Mouse (Mus musculus): ENCODE data around the gene Gpsm3. TPM values are rescaled to one million over a fixed set of nuclear protein-coding genes. Genes with fewer than 3 reads are reported as not detected.
A peak's percentile ranks its signal among the peaks of the same experiment; 100 is the strongest.

Gene Gpsm3
- polyA plus RNA-seq, 1 experiment from 2014 or later = 12.6 TPM

GRCm38 (mm10) chr17:34585121-34585520 is 4.5 kb upstream of the Gpsm3 start:
- DNase-seq (ENCODE audit: low spot score) (no peak), ATAC-seq (replicated peaks; ENCODE audit: low FRiP score, low TSS enrichment, low read depth) (no peak)
- H3K4me2 ChIP-seq (ENCODE audit: low read length) = no peak overlapping the region
- WGBS = 89% methylated on average over 8 of the region's 8 CpGs
- H3K36me3 ChIP-seq (ENCODE audit: control insufficient read depth, insufficient read depth, low read length) = no peaks in the 10 kb centered on the region
- no peaks in the 10 kb centered on the region for H3K9me3 ChIP-seq (ENCODE audit: control insufficient read depth, low read length)
- H3K9ac ChIP-seq (ENCODE audit: low read length) = no peak overlapping the region
- H3K4me1 ChIP-seq (replicated peaks; ENCODE audit: control insufficient read depth, insufficient read depth, low read length) = peaks cover 32% of the 10 kb centered on the region
- H3K4me3 ChIP-seq (ENCODE audit: low read depth, low read length) = no peak overlapping the region
- no peak overlapping the region for H3K27ac ChIP-seq (ENCODE audit: low read depth)
- no peaks in the 10 kb centered on the region for H3K27me3 ChIP-seq (replicated peaks; ENCODE audit: control insufficient read depth, insufficient read depth, low read length)

- peak overlapping the region; percentile 88 for H3K9ac ChIP-seq (ENCODE audit: low read length)
These were observed 3.5 kb upstream of the Gpsm3 start for GRCm38 (mm10) chr17:34585877-34586771.

GRCm38 (mm10) chr17:34586796-34587422 is 2.7 kb upstream of the Gpsm3 start:
- H3K36me3 ChIP-seq (ENCODE audit: control insufficient read depth, insufficient read depth, low read length) = no peaks in the 10 kb centered on the region
- H3K27me3 ChIP-seq (replicated peaks; ENCODE audit: control insufficient read depth, insufficient read depth, low read length) = no peaks in the 10 kb centered on the region
- H3K4me1 ChIP-seq (replicated peaks; ENCODE audit: control insufficient read depth, insufficient read depth, low read length) = peaks cover 47% of the 10 kb centered on the region
- H3K9me3 ChIP-seq (ENCODE audit: control insufficient read depth, low read length) = no peaks in the 10 kb centered on the region
- H3K4me3 ChIP-seq (ENCODE audit: low read depth, low read length) = peak overlapping the region; percentile 74
- peak overlapping the region; percentile 88 for H3K9ac ChIP-seq (ENCODE audit: low read length)
- WGBS = under 1% methylated on average over 38 of the region's 38 CpGs
- peak; percentile 81 for ATAC-seq (replicated peaks; ENCODE audit: low FRiP score, low TSS enrichment, low read depth)
- DNase-seq (ENCODE audit: low spot score) = peak; percentile 90
- H3K27ac ChIP-seq (ENCODE audit: low read depth) = peak overlapping the region; percentile 96
- H3K4me2 ChIP-seq (ENCODE audit: low read length) = peak overlapping the region; percentile 78

More at GRCm38 (mm10) chr17:34585877-34586771, 3.5 kb upstream of the Gpsm3 start:
- H3K36me3 ChIP-seq (ENCODE audit: control insufficient read depth, insufficient read depth, low read length) = no peaks in the 10 kb centered on the region
- H3K9me3 ChIP-seq (ENCODE audit: control insufficient read depth, low read length) = no peaks in the 10 kb centered on the region
- ATAC-seq (replicated peaks; ENCODE audit: low FRiP score, low TSS enrichment, low read depth) (peak; percentile 1; the same call in 1 of the 2 replicates), DNase-seq (ENCODE audit: low spot score) (no peak)
- 27% methylated on average over 32 of the region's 32 CpGs for WGBS
- H3K4me3 ChIP-seq (ENCODE audit: low read depth, low read length) = peak overlapping the region; percentile 74
- H3K4me2 ChIP-seq (ENCODE audit: low read length) = peak overlapping the region; percentile 78
- peaks cover 42% of the 10 kb centered on the region for H3K4me1 ChIP-seq (replicated peaks; ENCODE audit: control insufficient read depth, insufficient read depth, low read length)
- no peaks in the 10 kb centered on the region for H3K27me3 ChIP-seq (replicated peaks; ENCODE audit: control insufficient read depth, insufficient read depth, low read length)
- H3K27ac ChIP-seq (ENCODE audit: low read depth) = peak overlapping the region; percentile 96

- H3K9ac ChIP-seq (ENCODE audit: low read length) = peak overlapping the region; percentile 88
- H3K36me3 ChIP-seq (ENCODE audit: control insufficient read depth, insufficient read depth, low read length) = no peaks in the 10 kb centered on the region
- no peaks in the 10 kb centered on the region for H3K27me3 ChIP-seq (replicated peaks; ENCODE audit: control insufficient read depth, insufficient read depth, low read length)
- under 1% methylated on average over 49 of the region's 50 CpGs for WGBS
- peak; percentile 99 for DNase-seq (ENCODE audit: low spot score)
- ATAC-seq (replicated peaks; ENCODE audit: low FRiP score, low TSS enrichment, low read depth) = peak; percentile 82
- H3K9me3 ChIP-seq (ENCODE audit: control insufficient read depth, low read length) = no peaks in the 10 kb centered on the region
- H3K4me2 ChIP-seq (ENCODE audit: low read length) = peak overlapping the region; percentile 78
- peaks cover 47% of the 10 kb centered on the region for H3K4me1 ChIP-seq (replicated peaks; ENCODE audit: control insufficient read depth, insufficient read depth, low read length)
- peak overlapping the region; percentile 74 for H3K4me3 ChIP-seq (ENCODE audit: low read depth, low read length)
- peak overlapping the region; percentile 96 for H3K27ac ChIP-seq (ENCODE audit: low read depth)
These were observed 2.2 kb upstream of the Gpsm3 start for GRCm38 (mm10) chr17:34587423-34587811.

- no peaks in the 10 kb centered on the region for H3K36me3 ChIP-seq (ENCODE audit: control insufficient read depth, insufficient read depth, low read length)
- peak overlapping the region; percentile 96 for H3K27ac ChIP-seq (ENCODE audit: low read depth)
- H3K27me3 ChIP-seq (replicated peaks; ENCODE audit: control insufficient read depth, insufficient read depth, low read length) = no peaks in the 10 kb centered on the region
- H3K4me3 ChIP-seq (ENCODE audit: low read depth, low read length) = peak overlapping the region; percentile 74
- H3K9me3 ChIP-seq (ENCODE audit: control insufficient read depth, low read length) = no peaks in the 10 kb centered on the region
- peak overlapping the region; percentile 78 for H3K4me2 ChIP-seq (ENCODE audit: low read length)
- peak overlapping the region; percentile 88 for H3K9ac ChIP-seq (ENCODE audit: low read length)
- DNase-seq (ENCODE audit: low spot score) = no peak
- 3% methylated on average over 19 of the region's 19 CpGs for WGBS
- peaks cover 47% of the 10 kb centered on the region for H3K4me1 ChIP-seq (replicated peaks; ENCODE audit: control insufficient read depth, insufficient read depth, low read length)
- no peak for ATAC-seq (replicated peaks; ENCODE audit: low FRiP score, low TSS enrichment, low read depth)
These were observed 1.8 kb upstream of the Gpsm3 start for GRCm38 (mm10) chr17:34587814-34588213.

GRCm38 (mm10) chr17:34588767-34589166 is 839 bp upstream of the Gpsm3 start:
- ATAC-seq (replicated peaks; ENCODE audit: low FRiP score, low TSS enrichment, low read depth) = no peak
- no peak overlapping the region for H3K9ac ChIP-seq (ENCODE audit: low read length)
- peaks cover 48% of the 10 kb centered on the region for H3K4me1 ChIP-seq (replicated peaks; ENCODE audit: control insufficient read depth, insufficient read depth, low read length)
- no peak overlapping the region for H3K27ac ChIP-seq (ENCODE audit: low read depth)
- 64% methylated on average over 3 of the region's 3 CpGs for WGBS
- H3K9me3 ChIP-seq (ENCODE audit: control insufficient read depth, low read length) = no peaks in the 10 kb centered on the region
- no peak overlapping the region for H3K4me3 ChIP-seq (ENCODE audit: low read depth, low read length)
- no peaks in the 10 kb centered on the region for H3K27me3 ChIP-seq (replicated peaks; ENCODE audit: control insufficient read depth, insufficient read depth, low read length)
- H3K4me2 ChIP-seq (ENCODE audit: low read length) = peak overlapping the region; percentile 31; the same call in 1 of the 2 replicates
- DNase-seq (ENCODE audit: low spot score) = no peak
- H3K36me3 ChIP-seq (ENCODE audit: control insufficient read depth, insufficient read depth, low read length) = no peaks in the 10 kb centered on the region

- Histone ChIP-seq H3K4me2 (ENCODE audit: low read length) (peak overlapping the region; percentile 31), H3K4me1 (replicated peaks; ENCODE audit: control insufficient read depth, insufficient read depth, low read length) (peaks cover 52% of the 10 kb centered on the region), H3K9ac (ENCODE audit: low read length) (no peak overlapping the region), H3K36me3 (ENCODE audit: control insufficient read depth, insufficient read depth, low read length) (no peaks in the 10 kb centered on the region; the same call in 1 of the 2 replicates), H3K4me3 (ENCODE audit: low read depth, low read length) (no peak overlapping the region), H3K9me3 (ENCODE audit: control insufficient read depth, low read length) (no peaks in the 10 kb centered on the region), H3K27ac (ENCODE audit: low read depth) (peak overlapping the region; percentile 95), H3K27me3 (replicated peaks; ENCODE audit: control insufficient read depth, insufficient read depth, low read length) (no peaks in the 10 kb centered on the region)
- DNase-seq (ENCODE audit: low spot score) = no peak
- WGBS = 50% methylated on average over 7 of the region's 7 CpGs
- no peak for ATAC-seq (replicated peaks; ENCODE audit: low FRiP score, low TSS enrichment, low read depth)
These were observed 400 bp upstream of the Gpsm3 start for GRCm38 (mm10) chr17:34589206-34589605.

GRCm38 (mm10) chr17:34590154-34590987 is 765 bp downstream of the Gpsm3 start:
- H3K9ac ChIP-seq (ENCODE audit: low read length) = no peak overlapping the region
- ATAC-seq (replicated peaks; ENCODE audit: low FRiP score, low TSS enrichment, low read depth) (no peak), DNase-seq (ENCODE audit: low spot score) (no peak)
- no peaks in the 10 kb centered on the region for H3K9me3 ChIP-seq (ENCODE audit: control insufficient read depth, low read length)
- H3K36me3 ChIP-seq (ENCODE audit: control insufficient read depth, insufficient read depth, low read length) = peaks cover 12% of the 10 kb centered on the region
- peak overlapping the region; percentile 95 for H3K27ac ChIP-seq (ENCODE audit: low read depth)
- 61% methylated on average over 15 of the region's 15 CpGs for WGBS
- peaks cover 60% of the 10 kb centered on the region for H3K4me1 ChIP-seq (replicated peaks; ENCODE audit: control insufficient read depth, insufficient read depth, low read length)
- peak overlapping the region; percentile 98 for H3K4me2 ChIP-seq (ENCODE audit: low read length)
- H3K27me3 ChIP-seq (replicated peaks; ENCODE audit: control insufficient read depth, insufficient read depth, low read length) = no peaks in the 10 kb centered on the region
- H3K4me3 ChIP-seq (ENCODE audit: low read depth, low read length) = no peak overlapping the region

Measured in intestine, embryonic 14.5 days (tissue).